Mouse (Mus musculus): ENCODE data around the gene Stau1. TPM values are rescaled to one million over a fixed set of nuclear protein-coding genes. Genes with fewer than 3 reads are reported as not detected.

The Stau1 gene
- total and polyA plus RNA-seq, 3 experiments = 27.7 to 44.9 (median 40.2) TPM

- WGBS = 72% methylated on average over 2 of the region's 2 CpGs
- H3K4me3 ChIP-seq = no peak overlapping the region
- no peaks in the 10 kb centered on the region for H3K27me3 ChIP-seq (ENCODE audit: control insufficient read depth, insufficient read depth, low read length)
- H3K36me3 ChIP-seq (ENCODE audit: control insufficient read depth, insufficient read depth, low read length) = peaks cover 9% of the 10 kb centered on the region
- no peak for DNase-seq
- TF ChIP-seq EP300 (IDR thresholded peaks at IDR 0.05; ENCODE audit: insufficient read depth, low read depth, low read length) (no peak), CTCF (IDR thresholded peaks at IDR 0.05) (no peak), POLR2A (IDR thresholded peaks at IDR 0.05; ENCODE audit: insufficient read depth, low read depth, low read length) (no peak)
- no peak overlapping the region for H3K27ac ChIP-seq
- intact Hi-C loops (cut with DNase I) = no loop called here
- H3K9ac ChIP-seq (ENCODE audit: low read depth, low read length) = no peak overlapping the region
- peaks cover 5% of the 10 kb centered on the region for H3K79me2 ChIP-seq (replicated peaks; ENCODE audit: control insufficient read depth, insufficient read depth, low read length)
- peaks cover 11% of the 10 kb centered on the region for H3K4me1 ChIP-seq (ENCODE audit: control insufficient read depth, insufficient read depth, low read length)
Measured at GRCm38 (mm10) chr2:166980161-166980560, 15.9 kb downstream of the Stau1 start.

- WGBS = 30% methylated on average over 3 of the region's 3 CpGs
- Histone ChIP-seq H3K27ac (peak overlapping the region; percentile 19; the same call in 1 of the 2 replicates), H3K36me3 (ENCODE audit: control insufficient read depth, insufficient read depth, low read length) (peaks cover 15% of the 10 kb centered on the region), H3K27me3 (ENCODE audit: control insufficient read depth, insufficient read depth, low read length) (no peaks in the 10 kb centered on the region), H3K9ac (ENCODE audit: low read depth, low read length) (no peak overlapping the region), H3K4me1 (ENCODE audit: control insufficient read depth, insufficient read depth, low read length) (peaks cover 23% of the 10 kb centered on the region), H3K79me2 (replicated peaks; ENCODE audit: control insufficient read depth, insufficient read depth, low read length) (peaks cover 14% of the 10 kb centered on the region), H3K4me3 (no peak overlapping the region)
- DNase-seq = no peak
- intact Hi-C loops (cut with DNase I) = loop anchor here (2.0 kb wide), 1 partner anchor 13 kb away; no protein-coding TSS in a partner anchor
- TF ChIP-seq POLR2A (IDR thresholded peaks at IDR 0.05; ENCODE audit: insufficient read depth, low read depth, low read length) (no peak), EP300 (IDR thresholded peaks at IDR 0.05; ENCODE audit: insufficient read depth, low read depth, low read length) (no peak), CTCF (IDR thresholded peaks at IDR 0.05) (no peak)
Measured at GRCm38 (mm10) chr2:166977490-166977889, 18.6 kb downstream of the Stau1 start.

GRCm38 (mm10) chr2:166976356-166976755, 19.7 kb downstream of the Stau1 start:
- Histone ChIP-seq H3K27ac (peak overlapping the region; percentile 48), H3K36me3 (ENCODE audit: control insufficient read depth, insufficient read depth, low read length) (peaks cover 15% of the 10 kb centered on the region), H3K27me3 (ENCODE audit: control insufficient read depth, insufficient read depth, low read length) (no peaks in the 10 kb centered on the region), H3K9ac (ENCODE audit: low read depth, low read length) (peak overlapping the region; percentile 18; the same call in 1 of the 2 replicates), H3K79me2 (replicated peaks; ENCODE audit: control insufficient read depth, insufficient read depth, low read length) (peaks cover 11% of the 10 kb centered on the region), H3K4me1 (ENCODE audit: control insufficient read depth, insufficient read depth, low read length) (peaks cover 23% of the 10 kb centered on the region), H3K4me3 (no peak overlapping the region)
- intact Hi-C loops (cut with DNase I) = loop anchor here (2.0 kb wide), 1 partner anchor 14 kb away; no protein-coding TSS in a partner anchor
- TF ChIP-seq EP300 (IDR thresholded peaks at IDR 0.05; ENCODE audit: insufficient read depth, low read depth, low read length) (no peak), POLR2A (IDR thresholded peaks at IDR 0.05; ENCODE audit: insufficient read depth, low read depth, low read length) (no peak), CTCF (IDR thresholded peaks at IDR 0.05) (no peak)
- 43% methylated on average over 3 of the region's 3 CpGs for WGBS
- peak in 1 of 2 experiments; percentile 29 for DNase-seq

- H3K36me3 ChIP-seq (ENCODE audit: control insufficient read depth, insufficient read depth, low read length) = peaks cover 15% of the 10 kb centered on the region
- no peak overlapping the region for H3K9ac ChIP-seq (ENCODE audit: low read depth, low read length)
- intact Hi-C loops (cut with DNase I) = no loop called here
- 64% methylated on average over 6 of the region's 6 CpGs for WGBS
- no peaks in the 10 kb centered on the region for H3K27me3 ChIP-seq (ENCODE audit: control insufficient read depth, insufficient read depth, low read length)
- H3K4me1 ChIP-seq (ENCODE audit: control insufficient read depth, insufficient read depth, low read length) = peaks cover 25% of the 10 kb centered on the region
- no peak for TF ChIP-seq POLR2A (IDR thresholded peaks at IDR 0.05; ENCODE audit: insufficient read depth, low read depth, low read length)
- TF ChIP-seq CTCF (IDR thresholded peaks at IDR 0.05) = no peak
- TF ChIP-seq EP300 (IDR thresholded peaks at IDR 0.05; ENCODE audit: insufficient read depth, low read depth, low read length) = no peak
- no peak for DNase-seq
- H3K27ac ChIP-seq = no peak overlapping the region
- no peak overlapping the region for H3K4me3 ChIP-seq
- H3K79me2 ChIP-seq (replicated peaks; ENCODE audit: control insufficient read depth, insufficient read depth, low read length) = peaks cover 11% of the 10 kb centered on the region
Measured at GRCm38 (mm10) chr2:166974177-166974872, 21.8 kb downstream of the Stau1 start.

GRCm38 (mm10) chr2:166973153-166973552, 22.9 kb downstream of the Stau1 start:
- Histone ChIP-seq H3K27ac (no peak overlapping the region), H3K27me3 (ENCODE audit: control insufficient read depth, insufficient read depth, low read length) (no peaks in the 10 kb centered on the region), H3K9ac (ENCODE audit: low read depth, low read length) (no peak overlapping the region), H3K79me2 (replicated peaks; ENCODE audit: control insufficient read depth, insufficient read depth, low read length) (peaks cover 11% of the 10 kb centered on the region), H3K36me3 (ENCODE audit: control insufficient read depth, insufficient read depth, low read length) (peaks cover 15% of the 10 kb centered on the region), H3K4me3 (no peak overlapping the region), H3K4me1 (ENCODE audit: control insufficient read depth, insufficient read depth, low read length) (peaks cover 25% of the 10 kb centered on the region)
- 38% methylated on average over 1 of the region's 1 CpGs for WGBS
- TF ChIP-seq POLR2A (IDR thresholded peaks at IDR 0.05; ENCODE audit: insufficient read depth, low read depth, low read length) (no peak), EP300 (IDR thresholded peaks at IDR 0.05; ENCODE audit: insufficient read depth, low read depth, low read length) (no peak), CTCF (IDR thresholded peaks at IDR 0.05) (no peak)
- intact Hi-C loops (cut with DNase I) = no loop called here
- no peak for DNase-seq

GRCm38 (mm10) chr2:166964773-166965172, 31.3 kb downstream of the Stau1 start:
- Histone ChIP-seq H3K27me3 (ENCODE audit: control insufficient read depth, insufficient read depth, low read length) (no peaks in the 10 kb centered on the region), H3K4me1 (ENCODE audit: control insufficient read depth, insufficient read depth, low read length) (peaks cover 8% of the 10 kb centered on the region), H3K36me3 (ENCODE audit: control insufficient read depth, insufficient read depth, low read length) (no peaks in the 10 kb centered on the region), H3K27ac (no peak overlapping the region), H3K4me3 (no peak overlapping the region), H3K9ac (ENCODE audit: low read depth, low read length) (no peak overlapping the region), H3K79me2 (replicated peaks; ENCODE audit: control insufficient read depth, insufficient read depth, low read length) (peaks cover 4% of the 10 kb centered on the region; the same call in 1 of the 2 replicates)
- intact Hi-C loops (cut with DNase I) = no loop called here
- 59% methylated on average over 2 of the region's 2 CpGs for WGBS
- TF ChIP-seq CTCF (IDR thresholded peaks at IDR 0.05) = no peak
- no peak for TF ChIP-seq EP300 (IDR thresholded peaks at IDR 0.05; ENCODE audit: insufficient read depth, low read depth, low read length)
- TF ChIP-seq POLR2A (IDR thresholded peaks at IDR 0.05; ENCODE audit: insufficient read depth, low read depth, low read length) = no peak
- no peak for DNase-seq
